Mouse (Mus musculus): ENCODE measurements around the gene Senp3.

Gene Senp3

GRCm38 (mm10) chr11:69682209-69682839, 440 bp upstream of the Senp3 start:
- no peak for DNase-seq (ENCODE audit: low spot score)

- DNase-seq (ENCODE audit: low spot score), result no peak
Observed at GRCm38 (mm10) chr11:69680136-69680855, 1.6 kb downstream of the Senp3 start.

- DNase-seq (ENCODE audit: low spot score), result no peak
Observed at GRCm38 (mm10) chr11:69679144-69679543, 2.7 kb downstream of the Senp3 start.

GRCm38 (mm10) chr11:69672211-69672706, 9.6 kb downstream of the Senp3 start, which contains the start of gene Eif4a1:
Eif4a1 (minus strand) TSS chr11:69672423.
- DNase-seq (ENCODE audit: low spot score), result peak; percentile 100

- no peak for DNase-seq (ENCODE audit: low spot score)
Observed at GRCm38 (mm10) chr11:69671726-69672124, 10.2 kb downstream of the Senp3 start.

GRCm38 (mm10) chr11:69670786-69671725, 10.8 kb downstream of the Senp3 start:
- peak; percentile 95 for DNase-seq (ENCODE audit: low spot score)

- no peak for DNase-seq (ENCODE audit: low spot score)
Observed at GRCm38 (mm10) chr11:69666665-69667005, 15.2 kb downstream of the Senp3 start.

- no peak for DNase-seq (ENCODE audit: low spot score)
Observed at GRCm38 (mm10) chr11:69665961-69666664, 15.8 kb downstream of the Senp3 start, which contains the start of gene Cd68. Cd68 (minus strand) TSS chr11:69666153.

- DNase-seq (ENCODE audit: low spot score), result no peak
Observed at GRCm38 (mm10) chr11:69665457-69665960, 16.4 kb downstream of the Senp3 start.

- DNase-seq (ENCODE audit: low spot score), result no peak
Observed at GRCm38 (mm10) chr11:69664841-69665240, 17.0 kb downstream of the Senp3 start.

GRCm38 (mm10) chr11:69663795-69664194, 18.1 kb downstream of the Senp3 start:
- DNase-seq (ENCODE audit: low spot score), result no peak

GRCm38 (mm10) chr11:69662967-69663671, 18.8 kb downstream of the Senp3 start:
- DNase-seq (ENCODE audit: low spot score), result no peak

GRCm38 (mm10) chr11:69662213-69662966, 19.5 kb downstream of the Senp3 start, which contains the start of gene Mpdu1:
Mpdu1 (minus strand) TSS chr11:69662642.
- DNase-seq (ENCODE audit: low spot score), result peak; percentile 95

GRCm38 (mm10) chr11:69661221-69661881, 20.5 kb downstream of the Senp3 start:
- no peak for DNase-seq (ENCODE audit: low spot score)

- no peak for DNase-seq (ENCODE audit: low spot score)
Observed at GRCm38 (mm10) chr11:69657462-69657881, 24.4 kb downstream of the Senp3 start.

- peak; percentile 89 for DNase-seq (ENCODE audit: low spot score)
Observed at GRCm38 (mm10) chr11:69656617-69657461, 25.0 kb downstream of the Senp3 start.

- no peak for DNase-seq (ENCODE audit: low spot score)
Observed at GRCm38 (mm10) chr11:69656065-69656455, 25.8 kb downstream of the Senp3 start.
